In the genomic region with DNA sequence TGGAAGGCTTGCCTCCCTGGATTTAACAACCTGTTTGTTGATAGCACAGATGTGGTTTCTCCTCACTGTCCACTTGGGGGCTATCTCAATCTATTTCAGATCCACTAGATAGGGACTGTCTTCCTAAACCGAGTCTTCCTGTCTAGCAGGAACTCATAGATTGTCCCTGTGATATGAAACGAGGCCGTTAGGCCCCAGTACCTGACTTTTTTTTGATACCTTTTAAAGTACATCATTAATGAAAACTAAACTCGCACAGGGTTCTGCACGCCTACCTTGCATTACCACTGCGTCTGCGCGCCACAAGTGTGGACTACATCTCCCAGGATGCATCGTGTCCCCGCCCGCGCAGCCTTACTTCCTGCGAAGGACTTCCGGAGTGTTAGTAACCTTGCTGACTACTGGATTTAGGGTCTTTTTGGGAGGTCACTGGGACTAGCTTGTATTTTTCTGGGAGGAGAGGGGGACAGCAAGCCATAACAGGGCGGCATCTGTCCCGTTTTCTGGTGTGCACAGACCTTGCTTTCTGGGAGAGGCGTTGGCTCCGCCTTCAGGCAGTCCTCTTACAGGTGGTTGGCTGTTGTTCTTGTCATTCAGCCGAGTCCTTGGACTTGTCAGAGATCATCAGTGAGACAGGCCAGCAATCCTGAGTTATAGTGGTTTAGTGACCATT, we compare ENCODE assay signal across 7 mouse cellular contexts. TPM values are rescaled to one million over a fixed set of nuclear protein-coding genes. Genes with fewer than 3 reads are reported as not detected.
A peak's percentile ranks its signal among the peaks of the same experiment; 100 is the strongest.
DNase-seq lines count a peak whose midpoint lies in the region; ATAC-seq lines count a peak whose summit lies in the region.

No protein-coding gene starts in this region.

- H3K4me2 ChIP-seq in intestine, embryonic 15.5 days (replicated peaks) = peak overlapping the region; percentile 48

- WGBS in intestine, embryonic 15.5 days = under 1% methylated on average over 19 of the region's 19 CpGs
- under 1% methylated on average over 19 of the region's 19 CpGs for WGBS in midbrain, embryonic 10.5 days

- DNase-seq in adrenal gland, adult 18-20 months (ENCODE audit: low spot score in 2 of 2) = peak; percentile 83
- DNase-seq in embryo, embryonic 11 days = peak; percentile 95
- peak; percentile 87 to 91 for DNase-seq in gastrocnemius, postnatal 36 days
- DNase-seq in left cerebral cortex, postnatal 25 days (ENCODE audit: low spot score in 2 of 2) = peak; percentile 97 to 98
- peak; percentile 92 for DNase-seq in midbrain, embryonic 10.5 days (ENCODE audit: low spot score)
- peak; percentile 87 for DNase-seq in right cerebral cortex, postnatal 4 days

- peak overlapping the region; percentile 63 for H3K9ac ChIP-seq in intestine, embryonic 15.5 days

- peak overlapping the region; percentile 73 for H3K27ac ChIP-seq in intestine, embryonic 15.5 days
- H3K27ac ChIP-seq in midbrain, embryonic 10.5 days (replicated peaks) = peak overlapping the region; percentile 98

- intact Hi-C loops in gastrocnemius, postnatal 36 days (cut with DNase I) = no loop called here
- intact Hi-C loops in left cerebral cortex, postnatal 25 days (cut with DNase I) = loop anchor here (2.0 to 5.0 kb wide), 2 partner anchors 54 to 261 kb away; no protein-coding TSS in a partner anchor

- H3K27me3 ChIP-seq in intestine, embryonic 15.5 days (replicated peaks) = no peaks in the 10 kb centered on the region
- no peaks in the 10 kb centered on the region for H3K27me3 ChIP-seq in midbrain, embryonic 10.5 days (ENCODE audit: low read depth, poor library complexity, severe bottlenecking)

- H3K4me1 ChIP-seq in intestine, embryonic 15.5 days (replicated peaks) = no peaks in the 10 kb centered on the region
- peaks cover 33% of the 10 kb centered on the region for H3K4me1 ChIP-seq in midbrain, embryonic 10.5 days

- H3K4me3 ChIP-seq in intestine, embryonic 15.5 days (replicated peaks) = peak overlapping the region; percentile 59
- H3K4me3 ChIP-seq in midbrain, embryonic 10.5 days = peak overlapping the region; percentile 69

- H3K36me3 ChIP-seq in intestine, embryonic 15.5 days = no peaks in the 10 kb centered on the region
- H3K36me3 ChIP-seq in midbrain, embryonic 10.5 days = no peaks in the 10 kb centered on the region

- no peaks in the 10 kb centered on the region for H3K9me3 ChIP-seq in intestine, embryonic 15.5 days
- no peaks in the 10 kb centered on the region for H3K9me3 ChIP-seq in midbrain, embryonic 10.5 days (replicated peaks)

- ATAC-seq in intestine, embryonic 15.5 days = peak; percentile 100

RNA-seq across cellular contexts. Expression of a gene that starts 52.7 kb away (rescaled TPM):
- 10 to 100 TPM; 46.8 to 54.1 TPM for total RNA-seq in adrenal gland, adult 18-20 months (2021)
- total RNA-seq in gastrocnemius, postnatal 36 days (2021) = 10 to 100 TPM; 27.3 to 36.0 TPM
- 26.6 and 34.7 TPM in 2 replicates for polyA plus RNA-seq in intestine, embryonic 15.5 days (2015; fragmentation: Nextera tagmentation; extraction: Ambion mirVana)
- 10 to 100 TPM; 52.0 to 58.4 TPM for total RNA-seq in left cerebral cortex, postnatal 25 days (2021)
- polyA plus RNA-seq in midbrain, embryonic 10.5 days (2016; fragmentation: Nextera tagmentation; extraction: Ambion mirVana) = 7.4 and 8.6 TPM in 2 replicates

Comparison
In these comparisons a context has a peak if more than half of its experiments do, and no peak if none do; other contexts are left out.
1. Peak in every context shown above with its lines: DNase-seq, ATAC-seq, H3K4me3 ChIP-seq and H3K27ac ChIP-seq.